Mouse (Mus musculus) lung, adult 2 months (tissue): ENCODE results near the gene Olfr122.

Experiments used
- CTCF ChIP-seq: fragments of 200-500 bp; IDR thresholded peaks from 2 replicates; pipeline ENCODE4 v1.5.1; 2011; ENCODE audit warnings: mild to moderate bottlenecking, low read length, control low read depth; ENCODE audit not compliant: insufficient read depth
- POLR2A ChIP-seq: fragments of 200-500 bp; IDR thresholded peaks from 2 replicates; pipeline ENCODE4 v1.6.1; 2011; ENCODE audit warnings: low read depth, mild to moderate bottlenecking, control low read depth, low read length, borderline replicate concordance; ENCODE audit errors: extremely low read depth

- TF ChIP-seq CTCF: no peak
- TF ChIP-seq POLR2A: no peak
Measured at GRCm38 (mm10) chr17:37738070-37738469, 30.3 kb upstream of the Olfr122 start.
